Mouse (Mus musculus): ENCODE measurements around the gene Zfp748.

Gene Zfp748

GRCm38 (mm10) chr13:67553730-67554129, at the start of gene Zfp748:
Gene Zfp748 (minus strand): TSS chr13:67553830.
- no peak for DNase-seq

- no peak for DNase-seq
Observed at GRCm38 (mm10) chr13:67572591-67573189, 19.1 kb upstream of the Zfp748 start.

- peak; percentile 94 for DNase-seq
Observed at GRCm38 (mm10) chr13:67552505-67553346, 904 bp downstream of the Zfp748 start.

GRCm38 (mm10) chr13:67545941-67546340, 7.7 kb downstream of the Zfp748 start:
- DNase-seq = no peak

GRCm38 (mm10) chr13:67527049-67527730, 26.4 kb downstream of the Zfp748 start:
- no peak for DNase-seq

- DNase-seq = peak; percentile 96
Observed at GRCm38 (mm10) chr13:67525753-67526410, 27.7 kb downstream of the Zfp748 start, which contains the start of the genes Gm26965 and Zfp87. Gene Gm26965 (minus strand): TSS chr13:67526151. Gene Zfp87 (minus strand): TSS chr13:67526177.

GRCm38 (mm10) chr13:67500908-67501307, 52.7 kb downstream of the Zfp748 start:
- no peak for DNase-seq

- peak; percentile 92 for DNase-seq
Observed at GRCm38 (mm10) chr13:67500084-67500719, 53.4 kb downstream of the Zfp748 start, which contains the start of gene Zfp58. Gene Zfp58 (minus strand): TSS chr13:67500555.

GRCm38 (mm10) chr13:67495631-67496030, 58.0 kb downstream of the Zfp748 start:
- DNase-seq = no peak

All from right cerebral cortex, adult 18-20 months (tissue).